Mouse (Mus musculus): Measurements from ENCODE around the gene Fndc8. TPM values are rescaled to one million over a fixed set of nuclear protein-coding genes. Genes with fewer than 3 reads are reported as not detected.

The Fndc8 gene
- polyA plus RNA-seq, 1 experiment from 2014 or later = 0.68 TPM

DNA sequence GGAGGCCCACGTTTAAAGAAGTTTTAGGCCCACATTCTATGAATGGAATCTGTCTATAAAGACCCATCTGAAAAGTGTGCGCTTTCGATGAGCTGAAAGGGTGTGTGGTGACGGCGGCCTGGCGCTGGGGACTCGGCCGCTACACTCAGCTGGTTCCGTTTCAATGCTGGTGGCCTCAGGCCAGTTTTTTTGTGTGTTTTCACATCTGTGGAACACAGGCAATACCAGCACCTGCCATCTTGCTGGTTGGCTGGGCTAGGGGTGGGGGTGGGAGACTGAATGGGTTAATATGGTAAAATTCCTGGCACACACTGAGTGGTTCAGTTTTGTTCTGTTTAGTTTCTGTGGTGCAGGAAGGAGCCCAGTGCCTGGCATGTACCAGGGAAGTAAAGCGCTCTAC is 35.9 kb upstream of the Fndc8 start:
- H3K4me1 ChIP-seq = peaks cover 11% of the 10 kb centered on the region

DNA sequence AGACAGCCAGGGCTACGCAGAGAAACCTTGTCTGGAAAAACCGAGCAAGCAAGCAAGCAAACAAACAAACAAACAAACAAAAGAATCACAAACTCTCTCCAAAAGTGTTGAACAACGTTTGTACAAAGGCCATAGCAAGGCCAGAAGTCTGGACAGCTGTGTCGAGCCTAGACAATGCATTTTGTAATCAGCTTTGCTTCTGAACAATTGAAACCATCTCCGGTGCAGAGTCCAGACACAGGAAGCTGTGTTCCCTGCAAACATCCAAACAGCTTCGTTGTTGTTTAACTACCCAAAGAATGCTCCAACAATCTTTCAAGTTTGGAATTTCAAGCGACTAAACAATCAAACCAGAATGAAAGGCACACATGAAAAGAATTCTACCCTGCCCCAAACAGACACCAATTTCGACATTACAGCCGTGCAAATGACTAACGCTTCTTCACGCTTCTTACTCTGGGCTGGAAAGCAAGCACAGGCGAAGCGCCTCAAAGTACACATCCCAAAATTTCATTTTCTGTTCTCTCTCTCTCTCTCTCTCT is 34.5 kb upstream of the Fndc8 start:
- Histone ChIP-seq H3K27me3 (no peaks in the 10 kb centered on the region), H3K9me3 (replicated peaks) (no peaks in the 10 kb centered on the region), H3K4me1 (peaks cover 15% of the 10 kb centered on the region; the same call in 1 of the 2 replicates), H3K4me3 (no peak overlapping the region), H3K27ac (no peak overlapping the region), H3K36me3 (no peaks in the 10 kb centered on the region), H3K4me2 (replicated peaks) (no peak overlapping the region), H3K9ac (no peak overlapping the region)
- no peak for ATAC-seq (ENCODE audit: low FRiP score)
- WGBS = 75% methylated on average over 13 of the region's 13 CpGs

More for the DNA sequence above, 35.9 kb upstream of the Fndc8 start:
- no peak overlapping the region for H3K9ac ChIP-seq
- H3K27me3 ChIP-seq = no peaks in the 10 kb centered on the region
- WGBS = 58% methylated on average over 10 of the region's 10 CpGs
- H3K9me3 ChIP-seq (replicated peaks) = no peaks in the 10 kb centered on the region
- H3K36me3 ChIP-seq = no peaks in the 10 kb centered on the region
- no peak for ATAC-seq (ENCODE audit: low FRiP score)
- no peak overlapping the region for H3K4me2 ChIP-seq (replicated peaks)
- H3K27ac ChIP-seq = no peak overlapping the region
- no peak overlapping the region for H3K4me3 ChIP-seq

DNA sequence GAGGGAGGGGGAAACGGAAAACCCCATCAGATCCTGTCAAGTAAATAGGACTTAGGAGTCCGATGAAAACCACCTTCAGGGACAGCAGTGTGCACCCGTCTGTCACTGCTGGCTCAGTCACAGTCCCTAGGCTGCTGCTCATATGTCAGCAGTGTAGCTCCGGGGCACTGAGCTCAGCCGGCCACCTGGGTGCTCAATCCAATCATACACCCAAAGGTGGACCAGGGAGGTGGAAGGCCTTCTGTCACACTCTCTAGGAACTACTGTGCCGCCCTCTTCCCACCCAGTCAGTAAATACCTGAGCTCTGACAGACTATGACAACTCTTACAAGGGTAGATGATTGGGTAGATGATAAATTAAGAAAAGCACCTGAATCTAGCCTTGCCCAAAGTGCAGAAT is 31.2 kb upstream of the Fndc8 start:
- Histone ChIP-seq H3K27ac (no peak overlapping the region), H3K4me1 (peaks cover 18% of the 10 kb centered on the region), H3K36me3 (no peaks in the 10 kb centered on the region), H3K4me3 (no peak overlapping the region), H3K9me3 (replicated peaks) (no peaks in the 10 kb centered on the region), H3K4me2 (replicated peaks) (no peak overlapping the region), H3K9ac (no peak overlapping the region), H3K27me3 (no peaks in the 10 kb centered on the region)
- ATAC-seq (ENCODE audit: low FRiP score) = no peak
- 84% methylated on average over 6 of the region's 6 CpGs for WGBS

GRCm38 (mm10) chr11:82861558-82861957 is 30.4 kb upstream of the Fndc8 start:
- 77% methylated on average over 8 of the region's 8 CpGs for WGBS
- peaks cover 15% of the 10 kb centered on the region for H3K4me1 ChIP-seq
- ATAC-seq (ENCODE audit: low FRiP score) = no peak
- H3K9me3 ChIP-seq (replicated peaks) = no peaks in the 10 kb centered on the region
- H3K4me3 ChIP-seq = no peak overlapping the region
- H3K4me2 ChIP-seq (replicated peaks) = no peak overlapping the region
- H3K27me3 ChIP-seq = no peaks in the 10 kb centered on the region
- H3K27ac ChIP-seq = no peak overlapping the region
- no peak overlapping the region for H3K9ac ChIP-seq
- no peaks in the 10 kb centered on the region for H3K36me3 ChIP-seq

DNA sequence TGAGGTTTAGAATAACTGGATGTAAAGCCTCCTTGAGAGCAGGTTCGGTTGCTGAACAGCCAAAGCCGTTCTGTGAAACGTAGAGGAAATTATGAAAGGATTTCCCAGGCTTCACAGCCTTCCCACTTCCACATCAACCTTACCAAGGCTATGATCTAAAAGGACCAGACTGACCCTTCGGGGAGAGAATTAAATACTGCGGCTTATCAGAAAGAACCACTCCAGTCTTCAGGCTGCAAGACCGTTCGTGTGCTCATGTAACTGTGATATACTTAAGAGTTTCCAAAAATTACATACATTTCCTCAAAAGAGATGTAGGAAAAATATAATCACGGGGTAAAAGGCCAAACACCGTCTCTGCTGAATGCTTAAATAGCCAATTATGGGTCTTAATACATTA is 29.3 kb upstream of the Fndc8 start:
- Histone ChIP-seq H3K27me3 (no peaks in the 10 kb centered on the region), H3K36me3 (no peaks in the 10 kb centered on the region), H3K9me3 (replicated peaks) (no peaks in the 10 kb centered on the region), H3K4me2 (replicated peaks) (no peak overlapping the region), H3K27ac (no peak overlapping the region), H3K9ac (no peak overlapping the region), H3K4me1 (peaks cover 15% of the 10 kb centered on the region), H3K4me3 (no peak overlapping the region)
- 83% methylated on average over 9 of the region's 9 CpGs for WGBS
- ATAC-seq (ENCODE audit: low FRiP score) = no peak

GRCm38 (mm10) chr11:82863059-82863458 is 28.9 kb upstream of the Fndc8 start:
- Histone ChIP-seq H3K36me3 (no peaks in the 10 kb centered on the region), H3K4me1 (peaks cover 15% of the 10 kb centered on the region), H3K9me3 (replicated peaks) (no peaks in the 10 kb centered on the region), H3K9ac (no peak overlapping the region), H3K4me2 (replicated peaks) (no peak overlapping the region), H3K27ac (no peak overlapping the region), H3K27me3 (no peaks in the 10 kb centered on the region), H3K4me3 (no peak overlapping the region)
- no peak for ATAC-seq (ENCODE audit: low FRiP score)
- WGBS = 42% methylated on average over 2 of the region's 2 CpGs

- H3K27me3 ChIP-seq = no peaks in the 10 kb centered on the region
- no peaks in the 10 kb centered on the region for H3K9me3 ChIP-seq (replicated peaks)
- H3K4me2 ChIP-seq (replicated peaks) = no peak overlapping the region
- H3K4me3 ChIP-seq = no peak overlapping the region
- no peak overlapping the region for H3K27ac ChIP-seq
- no peaks in the 10 kb centered on the region for H3K36me3 ChIP-seq
- peaks cover 15% of the 10 kb centered on the region for H3K4me1 ChIP-seq
- no peak for ATAC-seq (ENCODE audit: low FRiP score)
- H3K9ac ChIP-seq = no peak overlapping the region
- 55% methylated on average over 4 of the region's 4 CpGs for WGBS
Observed at GRCm38 (mm10) chr11:82863488-82863931, 28.4 kb upstream of the Fndc8 start.

DNA sequence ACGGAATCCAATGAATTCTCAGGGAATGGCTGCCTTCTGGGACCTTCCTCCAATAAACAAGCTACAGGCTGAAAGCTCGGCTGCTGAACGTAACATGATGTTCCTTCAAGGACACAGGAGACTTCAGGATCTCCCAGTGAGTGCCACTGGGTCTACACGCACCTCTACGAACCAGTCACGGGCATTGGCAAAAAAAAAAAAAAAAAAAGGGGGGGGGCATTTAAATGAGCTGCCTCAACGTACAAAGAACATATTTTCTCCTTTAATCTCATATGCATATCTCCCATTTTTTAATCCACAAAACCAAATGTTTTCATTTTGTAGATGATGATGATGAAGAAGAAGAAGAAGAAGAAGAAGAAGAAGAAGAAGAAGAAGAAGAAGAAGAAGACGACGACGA is 26.0 kb upstream of the Fndc8 start:
- Histone ChIP-seq H3K27me3 (no peaks in the 10 kb centered on the region), H3K4me1 (peaks cover 21% of the 10 kb centered on the region), H3K4me2 (replicated peaks) (no peak overlapping the region), H3K27ac (no peak overlapping the region), H3K36me3 (no peaks in the 10 kb centered on the region), H3K9ac (no peak overlapping the region), H3K9me3 (replicated peaks) (no peaks in the 10 kb centered on the region), H3K4me3 (no peak overlapping the region)
- 84% methylated on average over 10 of the region's 10 CpGs for WGBS
- ATAC-seq (ENCODE audit: low FRiP score) = no peak

DNA sequence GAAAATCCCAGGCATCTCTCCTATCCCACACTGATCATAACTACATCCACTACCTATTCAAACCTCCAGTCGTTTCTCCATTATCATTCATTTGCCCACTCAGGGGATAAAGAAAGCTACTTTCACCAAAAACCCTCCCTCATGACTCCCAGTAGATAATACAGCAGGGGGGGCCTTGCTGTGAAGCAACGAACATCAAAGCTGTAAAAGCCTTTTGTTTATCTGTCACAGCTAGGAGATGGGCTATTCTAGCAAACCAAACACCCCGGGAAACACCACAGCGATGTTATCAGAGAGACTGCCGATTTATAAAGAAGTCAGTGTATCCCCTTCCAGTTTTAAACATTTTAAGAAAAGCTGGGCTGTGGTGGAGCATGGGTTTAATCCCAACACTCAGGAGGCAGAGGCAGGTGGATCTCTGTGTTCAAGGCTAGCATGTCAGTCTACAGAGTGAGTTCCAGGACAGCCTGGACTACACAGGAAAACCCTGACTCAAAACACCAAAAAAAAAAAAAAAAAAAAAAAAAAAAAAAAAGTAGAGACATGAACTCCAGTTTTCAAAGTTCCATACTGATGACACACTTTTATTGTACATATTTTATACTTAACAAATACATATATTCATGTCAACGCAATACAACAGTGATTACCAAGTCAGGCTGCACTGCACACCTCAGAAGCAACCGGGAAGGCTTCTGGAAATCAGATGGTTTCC is 24.9 kb upstream of the Fndc8 start:
- H3K9ac ChIP-seq = no peak overlapping the region
- no peaks in the 10 kb centered on the region for H3K36me3 ChIP-seq
- WGBS = 27% methylated on average over 7 of the region's 7 CpGs
- H3K4me2 ChIP-seq (replicated peaks) = no peak overlapping the region
- peaks cover 15% of the 10 kb centered on the region for H3K4me1 ChIP-seq
- no peaks in the 10 kb centered on the region for H3K9me3 ChIP-seq (replicated peaks)
- no peaks in the 10 kb centered on the region for H3K27me3 ChIP-seq
- H3K27ac ChIP-seq = no peak overlapping the region
- H3K4me3 ChIP-seq = no peak overlapping the region
- no peak for ATAC-seq (ENCODE audit: low FRiP score)

GRCm38 (mm10) chr11:82867956-82868355 is 24.0 kb upstream of the Fndc8 start:
- Histone ChIP-seq H3K27ac (no peak overlapping the region), H3K27me3 (no peaks in the 10 kb centered on the region)
- 84% methylated on average over 5 of the region's 5 CpGs for WGBS

GRCm38 (mm10) chr11:82869506-82870172 is 22.3 kb upstream of the Fndc8 start:
- Histone ChIP-seq H3K9me3 (replicated peaks) (no peaks in the 10 kb centered on the region), H3K36me3 (no peaks in the 10 kb centered on the region), H3K4me1 (peaks cover 6% of the 10 kb centered on the region; the same call in 1 of the 2 replicates), H3K4me2 (replicated peaks) (peak overlapping the region; percentile 85), H3K9ac (no peak overlapping the region), H3K27me3 (no peaks in the 10 kb centered on the region), H3K27ac (no peak overlapping the region), H3K4me3 (no peak overlapping the region)
- no peak for ATAC-seq (ENCODE audit: low FRiP score)
- WGBS = 76% methylated on average over 9 of the region's 9 CpGs

More at GRCm38 (mm10) chr11:82867956-82868355, 24.0 kb upstream of the Fndc8 start:
- peaks cover 10% of the 10 kb centered on the region for H3K4me1 ChIP-seq
- no peak overlapping the region for H3K4me3 ChIP-seq
- no peaks in the 10 kb centered on the region for H3K36me3 ChIP-seq
- H3K9me3 ChIP-seq (replicated peaks) = no peaks in the 10 kb centered on the region
- ATAC-seq (ENCODE audit: low FRiP score) = no peak
- H3K9ac ChIP-seq = no peak overlapping the region
- no peak overlapping the region for H3K4me2 ChIP-seq (replicated peaks)

DNA sequence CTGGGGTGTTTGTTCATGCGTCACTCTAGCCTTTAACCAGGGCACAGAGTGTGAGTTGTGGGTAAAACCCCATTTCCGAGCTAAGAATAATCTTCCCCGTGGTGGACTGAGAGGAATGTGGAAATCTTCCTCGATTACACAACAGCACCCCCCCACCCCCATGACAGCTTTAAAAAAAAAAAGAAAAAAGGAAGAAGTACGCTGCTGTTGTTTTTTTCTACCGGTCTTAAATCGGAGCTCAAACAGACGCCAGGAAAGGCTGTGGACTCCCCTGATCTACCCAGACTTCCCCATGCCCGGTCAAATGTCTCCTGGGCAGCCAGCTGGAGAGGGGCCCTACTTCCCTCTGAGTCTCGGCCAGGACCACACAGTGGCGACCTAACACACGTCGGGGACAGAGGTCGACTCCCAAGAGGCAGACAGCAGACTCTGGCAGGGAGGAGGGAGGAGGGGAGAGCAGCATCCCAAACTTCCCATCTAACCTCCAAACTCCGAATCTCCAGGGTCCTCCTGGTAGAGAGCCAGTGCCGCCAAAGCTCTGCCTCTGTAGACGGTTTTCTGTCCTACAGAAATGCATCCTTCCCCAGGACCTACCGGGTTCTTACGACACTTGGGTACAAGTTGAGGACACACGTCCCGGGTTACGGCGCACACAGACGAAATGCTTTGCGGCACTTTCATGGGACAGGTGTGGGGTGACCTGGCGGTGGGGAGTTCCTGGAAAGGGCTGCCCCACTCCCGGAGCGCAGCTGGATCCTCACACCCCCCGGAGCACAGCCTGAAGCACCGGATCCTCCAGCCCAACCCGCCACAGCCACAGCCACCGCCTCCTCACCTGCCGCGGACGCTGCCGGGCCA is 21.5 kb upstream of the Fndc8 start:
- Histone ChIP-seq H3K27me3 (no peaks in the 10 kb centered on the region), H3K36me3 (no peaks in the 10 kb centered on the region), H3K4me3 (peak overlapping the region; percentile 79), H3K9me3 (replicated peaks) (no peaks in the 10 kb centered on the region), H3K27ac (no peak overlapping the region), H3K4me2 (replicated peaks) (peak overlapping the region; percentile 85), H3K9ac (peak overlapping the region; percentile 77), H3K4me1 (peaks cover 6% of the 10 kb centered on the region; the same call in 1 of the 2 replicates)
- ATAC-seq (ENCODE audit: low FRiP score) = 0 out of 2 replicates have a peak, but pooled peaks have one; percentile 36
- 5% methylated on average over 36 of the region's 36 CpGs for WGBS
